ENCODE assay signal across 8 mouse cellular contexts in the genomic region with DNA sequence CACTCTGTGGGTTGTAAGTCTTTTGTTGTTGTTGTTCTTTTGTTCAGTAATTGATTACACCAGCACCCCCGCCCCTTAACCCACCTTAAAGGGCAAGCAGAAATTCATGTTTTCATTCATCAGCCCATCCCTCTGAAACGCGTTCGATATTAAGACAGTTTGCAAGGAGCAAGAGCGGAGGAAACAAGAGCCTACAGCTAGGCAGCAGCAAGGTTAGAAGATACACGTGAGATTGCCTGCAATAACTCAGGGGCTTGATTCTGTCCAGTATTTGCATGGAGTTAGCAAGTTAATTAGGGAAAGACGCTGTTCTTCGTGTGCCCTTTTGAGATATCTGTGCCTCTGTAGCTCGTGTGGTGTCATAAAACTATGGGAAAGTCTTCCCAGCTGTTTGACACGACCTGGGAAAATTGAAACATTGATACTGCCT.
DNase-seq lines count a peak whose midpoint lies in the region; ATAC-seq lines count a peak whose summit lies in the region.

No protein-coding gene starts in this region.

- no peak for DNase-seq in frontal cortex, postnatal 10 days (ENCODE audit: low spot score in 2 of 2)
- peak; percentile 21 for DNase-seq in right cerebral cortex, postnatal 25 days
- DNase-seq in right cerebral cortex, postnatal 4 days, result no peak
- DNase-seq in urinary bladder, postnatal 4 days (ENCODE audit: low spot score in 2 of 2), result no peak
- no peak for DNase-seq in gastrocnemius, postnatal 14 days
- DNase-seq in urinary bladder, postnatal 14 days (ENCODE audit: low spot score), result no peak

- H3K27me3 ChIP-seq in liver, embryonic 12.5 days (replicated peaks), result no peaks in the 10 kb centered on the region

- H3K4me3 ChIP-seq in liver, embryonic 12.5 days, result peak overlapping the region; percentile 7; the same call in 1 of the 2 replicates

- H3K4me1 ChIP-seq in liver, embryonic 12.5 days, result 0 out of 2 replicates have a peak, but pooled peaks cover 11% of the 10 kb centered on the region

- no peaks in the 10 kb centered on the region for H3K9me3 ChIP-seq in liver, embryonic 12.5 days (replicated peaks)

- H3K36me3 ChIP-seq in liver, embryonic 12.5 days, result no peaks in the 10 kb centered on the region

- H3K4me2 ChIP-seq in liver, embryonic 12.5 days, result peak overlapping the region; percentile 43

- WGBS in liver, embryonic 12.5 days (ENCODE audit: insufficient replicate concordance), result 24% methylated on average over 10 of the region's 10 CpGs

- intact Hi-C loops in gastrocnemius, postnatal 14 days (cut with DNase I; ENCODE audit: low total_unique reads), result no loop called here

- no peak overlapping the region for H3K9ac ChIP-seq in liver, embryonic 12.5 days

- ATAC-seq in frontal cortex, adult (ENCODE audit: low TSS enrichment), result peak; percentile 50
- no peak for ATAC-seq in liver, embryonic 12.5 days

- H3K27ac ChIP-seq in liver, embryonic 12.5 days, result no peak overlapping the region
